Mouse (Mus musculus) CD4-positive naive resting alpha-beta T cell, adult 76 days (primary cell): ENCODE data around the gene Epn3. TPM values are rescaled to one million over a fixed set of nuclear protein-coding genes. Genes with fewer than 3 reads are reported as not detected.

Experiments
- total RNA-seq: library from RNA; stranded (reverse); gene quantifications from one replicate; pipeline ENCODE4 v1.2.4, GENCODE M21; 2023

The Epn3 gene
- total RNA-seq, result not detected

DNA sequence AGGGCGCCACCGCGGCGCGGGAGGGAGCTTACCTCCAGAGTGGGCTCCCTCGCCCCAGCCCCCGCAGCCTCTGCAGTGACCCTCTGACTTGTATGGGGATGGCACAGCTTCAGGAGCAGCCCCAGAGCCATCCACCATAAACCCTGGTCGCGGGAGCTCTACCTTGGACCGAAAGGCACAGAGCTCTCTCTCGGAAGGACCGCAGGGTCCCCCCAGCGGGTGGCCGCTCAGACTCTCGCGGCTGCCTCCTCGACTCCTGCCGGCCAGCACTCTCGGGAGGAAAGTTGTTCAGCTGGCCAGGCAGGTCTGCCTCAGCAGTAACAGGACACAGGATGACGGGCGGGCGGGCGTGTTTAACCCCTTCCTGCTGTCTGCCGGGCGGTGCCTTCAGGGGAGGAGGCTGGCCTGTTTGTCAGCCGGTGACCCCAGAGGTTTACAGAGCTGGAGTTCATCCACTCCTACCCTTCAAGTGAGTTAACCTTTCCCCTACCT is at the start of gene Epn3:
Gene Epn3 (minus strand): TSS at position 314 of the 492 bp plus-strand sequence.

GRCm38 (mm10) chr11:94548888-94549690 is 49.3 kb upstream of the Epn3 start, which contains the start of gene Rsad1:
Rsad1 (minus strand) TSS chr11:94549255.

DNA sequence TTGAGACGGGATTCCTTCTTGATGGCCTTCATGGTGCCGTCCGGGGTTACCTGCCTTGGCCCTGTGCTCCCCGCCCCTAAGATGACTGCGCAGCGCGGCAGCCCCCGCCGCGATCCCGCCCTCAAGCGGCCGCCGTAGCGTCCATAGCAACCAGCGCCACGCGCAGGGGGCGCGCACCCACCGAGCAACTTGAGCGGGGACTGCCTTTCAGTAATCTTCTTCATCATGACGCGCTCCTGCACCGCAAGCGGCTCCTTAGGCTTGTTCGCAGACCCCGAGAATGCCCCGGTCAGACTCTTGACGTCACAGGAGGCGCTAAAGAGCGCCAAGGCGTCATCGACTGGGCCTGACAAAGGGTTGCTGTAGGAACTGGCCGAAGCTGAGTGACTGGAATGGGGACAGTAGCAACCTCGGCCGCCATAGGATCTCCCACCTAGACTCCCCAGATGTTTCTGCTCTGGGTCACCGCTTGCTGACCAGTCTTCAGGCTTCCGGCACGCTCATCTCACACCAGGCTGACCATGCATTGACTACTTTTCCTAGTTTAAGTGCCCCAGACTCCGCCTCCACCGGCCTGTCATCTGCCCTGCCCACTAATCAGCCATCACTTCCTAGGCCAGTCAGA is 21.6 kb upstream of the Epn3 start, which contains the start of gene Mycbpap:
Gene Mycbpap (minus strand): TSS at position 524 of the 625 bp plus-strand sequence.

DNA sequence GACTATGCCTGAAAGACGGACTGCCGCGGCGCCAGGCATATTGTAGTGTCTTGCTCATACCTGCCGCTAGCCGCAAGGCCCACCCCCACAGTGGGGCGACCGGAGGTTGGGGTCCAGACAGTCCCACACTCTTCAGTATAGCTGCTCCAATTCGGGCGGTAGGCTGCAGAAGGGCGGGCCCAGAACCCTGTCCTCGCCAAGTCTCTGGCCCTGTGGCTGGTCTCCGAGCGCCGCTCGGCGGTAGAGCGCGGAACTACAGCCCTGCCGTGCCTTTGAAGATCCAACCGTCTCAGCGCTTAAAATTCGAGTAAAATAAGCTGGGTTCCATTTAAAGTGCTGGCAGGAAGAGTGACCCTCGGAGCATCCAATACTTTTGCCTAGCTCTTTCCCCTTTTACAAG is 13.8 kb downstream of the Epn3 start, which contains the start of gene Spata20:
Gene Spata20 (minus strand): TSS at position 179 of the 400 bp plus-strand sequence.

GRCm38 (mm10) chr11:94473707-94474543 is 25.8 kb downstream of the Epn3 start, which contains the start of gene Cacna1g:
Cacna1g (minus strand) TSS chr11:94474198.

Other genes starting within 250 kb of the Epn3 start
- not detected for gene Gm21885, start 218.1 kb downstream of the Epn3 start, total RNA-seq
- gene Luc7l3, start 178.0 kb downstream of the Epn3 start, total RNA-seq, result 134 TPM
- gene Ankrd40, start 172.0 kb downstream of the Epn3 start, total RNA-seq, result 53.2 TPM
- 2.8 TPM for gene Abcc3, start 107.0 kb downstream of the Epn3 start, total RNA-seq
- gene Cacna1g, start 25.8 kb downstream of the Epn3 start, total RNA-seq, result not detected
- gene Spata20, start 13.8 kb downstream of the Epn3 start, total RNA-seq, result not detected
- not detected for gene Mycbpap, start 21.8 kb upstream of the Epn3 start, total RNA-seq
- 4.3 TPM for gene Rsad1, start 49.3 kb upstream of the Epn3 start, total RNA-seq
- not detected for gene Chad, start 65.1 kb upstream of the Epn3 start, total RNA-seq
- 16.8 TPM for gene Acsf2, start 101.9 kb upstream of the Epn3 start, total RNA-seq
- gene Lrrc59, start 129.8 kb upstream of the Epn3 start, total RNA-seq, result 54.0 TPM
- gene Mrpl27, start 153.8 kb upstream of the Epn3 start, total RNA-seq, result 22.6 TPM
- 1.5 TPM for gene Eme1, start 154.0 kb upstream of the Epn3 start, total RNA-seq
- gene Xylt2, start 177.5 kb upstream of the Epn3 start, total RNA-seq, result 48.9 TPM
- gene Gm11541, start 204.5 kb upstream of the Epn3 start, total RNA-seq, result not detected
- not detected for gene Cdc34b, start 241.8 kb upstream of the Epn3 start, total RNA-seq